ENCODE assay signal across 9 mouse cellular contexts in the genomic region with DNA sequence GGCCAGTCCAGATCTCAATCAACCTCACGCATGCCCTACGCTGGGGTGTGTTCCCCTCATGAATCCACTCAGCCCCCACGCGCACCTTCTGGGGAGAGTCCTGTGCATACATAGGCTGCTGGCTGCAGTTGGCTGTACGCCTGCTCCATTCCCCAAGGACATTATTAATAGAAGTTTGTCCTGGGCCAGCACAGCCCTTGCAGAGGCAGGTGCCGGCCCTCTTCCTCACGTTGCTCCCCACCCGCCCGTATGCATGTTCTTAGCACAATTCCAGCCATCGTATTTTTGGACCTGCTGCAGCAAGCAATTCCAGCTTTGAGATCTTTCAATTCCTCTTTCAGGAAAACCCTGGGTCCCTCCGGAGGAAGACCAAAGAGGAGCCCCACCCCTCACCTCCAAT. TPM values are rescaled to one million over a fixed set of nuclear protein-coding genes. Genes with fewer than 3 reads are reported as not detected.
DNase-seq lines count a peak whose midpoint lies in the region; ATAC-seq and TF ChIP-seq lines count a peak whose summit lies in the region.
"Had no signal": no experiment of that assay in that cellular context is flagged by ENCODE, and none has a peak within 500 bp of the region (broad histone marks: within the 10 kb centered on the region; RNA-seq: fewer than 3 reads in every experiment).

No protein-coding gene starts in this region.

- peak overlapping the region; percentile 77 for H3K4me2 ChIP-seq in hindbrain, embryonic 16.5 days (ENCODE audit: low read length)
- H3K4me2 ChIP-seq in lung, postnatal 0 days (replicated peaks; ENCODE audit: low read depth, low read length): peak overlapping the region; percentile 90

- H3K36me3 ChIP-seq in testis, adult 2 months (ENCODE audit: control insufficient read depth, insufficient read depth, low read length): no peaks in the 10 kb centered on the region
- peaks cover 4% of the 10 kb centered on the region; the same call in 1 of the 2 replicates for H3K36me3 ChIP-seq in hindbrain, embryonic 16.5 days (ENCODE audit: control insufficient read depth, insufficient read depth, low read length)
- no peaks in the 10 kb centered on the region for H3K36me3 ChIP-seq in lung, postnatal 0 days (ENCODE audit: insufficient read depth, low read length)

- TF ChIP-seq CTCF in testis, adult 2 months (IDR thresholded peaks at IDR 0.05; ENCODE audit: control insufficient read depth, insufficient read depth, insufficient replicate concordance, low read depth, low read length): no peak
- no peak for TF ChIP-seq CTCF in lung, postnatal 0 days (IDR thresholded peaks at IDR 0.05)

- TF ChIP-seq POLR2A in testis, adult 2 months (IDR thresholded peaks at IDR 0.05; ENCODE audit: control insufficient read depth, low read depth, low read length): no peak

- H3K4me3 ChIP-seq in testis, adult 2 months (ENCODE audit: control insufficient read depth, low read depth, low read length): peak overlapping the region; percentile 31
- H3K4me3 ChIP-seq in hindbrain, embryonic 16.5 days (ENCODE audit: low read length): peak overlapping the region; percentile 78
- peak overlapping the region; percentile 54; the same call in 1 of the 2 replicates for H3K4me3 ChIP-seq in lung, postnatal 0 days (ENCODE audit: low read depth, low read length)

- H3K27me3 ChIP-seq in testis, adult 2 months (ENCODE audit: control insufficient read depth, insufficient read depth, low read length): no peaks in the 10 kb centered on the region
- H3K27me3 ChIP-seq in hindbrain, embryonic 16.5 days (replicated peaks; ENCODE audit: control insufficient read depth, insufficient read depth, low read length): no peaks in the 10 kb centered on the region; the same call in 1 of the 2 replicates
- H3K27me3 ChIP-seq in lung, postnatal 0 days (replicated peaks; ENCODE audit: insufficient read depth, low read length): no peaks in the 10 kb centered on the region

- H3K9ac ChIP-seq in hindbrain, embryonic 16.5 days (ENCODE audit: low read depth, low read length): no peak overlapping the region; the same call in 1 of the 2 replicates
- no peak overlapping the region for H3K9ac ChIP-seq in lung, postnatal 0 days (replicated peaks; ENCODE audit: low read depth)

- H3K9me3 ChIP-seq in hindbrain, embryonic 16.5 days (ENCODE audit: control insufficient read depth, low read length): no peaks in the 10 kb centered on the region
- no peaks in the 10 kb centered on the region for H3K9me3 ChIP-seq in lung, postnatal 0 days (ENCODE audit: low read length)

- no peak for DNase-seq in testis, postnatal 14 days (ENCODE audit: low spot score)
- DNase-seq in gastrocnemius, postnatal 25 days: peak; percentile 73
- DNase-seq in lung, postnatal 0 days (ENCODE audit: low spot score): no peak
- DNase-seq in natural killer cell, adult 2 months (ENCODE audit: low spot score in 2 of 2): no peak
- DNase-seq in frontal cortex, postnatal 10 days (ENCODE audit: low spot score in 2 of 2): no peak
- DNase-seq in thymus, postnatal 4 days: no peak

- ATAC-seq in hindbrain, embryonic 16.5 days: no peak; the same call in 1 of the 2 replicates
- ATAC-seq in lung, postnatal 0 days: peak; percentile 50

- H3K4me1 ChIP-seq in testis, adult 2 months (ENCODE audit: control insufficient read depth, insufficient read depth, low read length): peaks cover 15% of the 10 kb centered on the region
- peaks cover 18% of the 10 kb centered on the region for H3K4me1 ChIP-seq in hindbrain, embryonic 16.5 days (ENCODE audit: control insufficient read depth, insufficient read depth, low read depth, low read length)
- H3K4me1 ChIP-seq in lung, postnatal 0 days (ENCODE audit: insufficient read depth, low read depth, low read length): peaks cover 30% of the 10 kb centered on the region; the same call in 1 of the 2 replicates

- TF ChIP-seq EP300 in lung, postnatal 0 days (IDR thresholded peaks at IDR 0.05): no peak

- H3K27ac ChIP-seq in testis, adult 2 months (ENCODE audit: control insufficient read depth, insufficient read depth, low read depth, low read length): no peak overlapping the region
- H3K27ac ChIP-seq in hindbrain, embryonic 16.5 days (ENCODE audit: low read depth, low read length): no peak overlapping the region
- no peak overlapping the region for H3K27ac ChIP-seq in lung, postnatal 0 days (ENCODE audit: low read length)

- 40% methylated on average over 11 of the region's 11 CpGs for WGBS in hindbrain, embryonic 16.5 days
- WGBS in lung, postnatal 0 days: 28% methylated on average over 11 of the region's 11 CpGs

RNA-seq across cellular contexts. Expression of a gene that starts 1.3 kb away (rescaled TPM):
- polyA plus RNA-seq in testis, adult 2 months (2012; rRNA removed): 54.9 and 57.8 TPM in 2 replicates
- total RNA-seq in gastrocnemius, postnatal 25 days (2021): 10 to 100 TPM; 66.3 to 67.5 TPM
- polyA plus RNA-seq in hindbrain, embryonic 16.5 days (2015; fragmentation: Nextera tagmentation; extraction: Ambion mirVana): 65.1 and 67.4 TPM in 2 replicates
- polyA plus RNA-seq in lung, postnatal 0 days (2015; fragmentation: Nextera tagmentation; extraction: Ambion mirVana): 177 and 201 TPM in 2 replicates
- total RNA-seq: neutrophil, adult 5-6 weeks had no signal

RNA-seq across cellular contexts. Expression of a gene that starts 58.0 kb away (rescaled TPM):
- 4.0 TPM in 2 replicates for polyA plus RNA-seq in testis, adult 2 months (2012; rRNA removed)
- total RNA-seq in gastrocnemius, postnatal 25 days (2021): 1 to 10 TPM; 3.5 to 3.9 TPM
- polyA plus RNA-seq in hindbrain, embryonic 16.5 days (2015; fragmentation: Nextera tagmentation; extraction: Ambion mirVana): 1.8 and 3.1 TPM in 2 replicates
- polyA plus RNA-seq in lung, postnatal 0 days (2015; fragmentation: Nextera tagmentation; extraction: Ambion mirVana): 0.57 and 1.2 TPM in 2 replicates
- total RNA-seq: neutrophil, adult 5-6 weeks had no signal
